Mouse (Mus musculus): ENCODE data around the gene Fam240b. TPM values are rescaled to one million over a fixed set of nuclear protein-coding genes. Genes with fewer than 3 reads are reported as not detected.
"Not testable (repeated sequence)": the region's sequence is repeated elsewhere in the genome, so short reads cannot be mapped to it uniquely, and the experiment has no call there.

Fam240b gene
- polyA plus RNA-seq, 1 experiment from 2014 or later = not detected

- Histone ChIP-seq H3K4me2 (replicated peaks; ENCODE audit: low read depth) (no peak overlapping the region), H3K9ac (ENCODE audit: low read depth, low read length) (no peak overlapping the region), H3K4me1 (replicated peaks; ENCODE audit: control insufficient read depth, insufficient read depth, low read length) (no peaks in the 10 kb centered on the region), H3K27ac (ENCODE audit: low read depth, low read length) (no peak overlapping the region), H3K36me3 (ENCODE audit: control insufficient read depth, insufficient read depth) (no peaks in the 10 kb centered on the region), H3K4me3 (ENCODE audit: low read depth, low read length) (no peak overlapping the region), H3K9me3 (ENCODE audit: control insufficient read depth) (peaks cover 5% of the 10 kb centered on the region; the same call in 1 of the 2 replicates), H3K27me3 (replicated peaks; ENCODE audit: control insufficient read depth, insufficient read depth, low read length) (no peaks in the 10 kb centered on the region)
- ATAC-seq = no peak
- no peak for TF ChIP-seq CTCF (IDR thresholded peaks at IDR 0.05; ENCODE audit: low read depth)
- WGBS = 80% methylated on average over 2 of the region's 2 CpGs
These were observed 35.0 kb downstream of the Fam240b start for GRCm38 (mm10) chr13:64462581-64462980.

GRCm38 (mm10) chr13:64458181-64458580 lies 39.4 kb downstream of the Fam240b start:
- H3K36me3 ChIP-seq (ENCODE audit: control insufficient read depth, insufficient read depth) = no peaks in the 10 kb centered on the region
- H3K27me3 ChIP-seq (replicated peaks; ENCODE audit: control insufficient read depth, insufficient read depth, low read length) = no peaks in the 10 kb centered on the region
- no peak for ATAC-seq
- no peak overlapping the region for H3K27ac ChIP-seq (ENCODE audit: low read depth, low read length)
- no peak overlapping the region for H3K4me3 ChIP-seq (ENCODE audit: low read depth, low read length)
- H3K4me1 ChIP-seq (replicated peaks; ENCODE audit: control insufficient read depth, insufficient read depth, low read length) = no peaks in the 10 kb centered on the region
- H3K9me3 ChIP-seq (ENCODE audit: control insufficient read depth) = peaks cover 5% of the 10 kb centered on the region; the same call in 1 of the 2 replicates
- WGBS = 89% methylated on average over 14 of the region's 14 CpGs
- no peak overlapping the region for H3K9ac ChIP-seq (ENCODE audit: low read depth, low read length)
- no peak for TF ChIP-seq CTCF (IDR thresholded peaks at IDR 0.05; ENCODE audit: low read depth)
- no peak overlapping the region for H3K4me2 ChIP-seq (replicated peaks; ENCODE audit: low read depth)

GRCm38 (mm10) chr13:64457225-64457978 lies 40.2 kb downstream of the Fam240b start:
- H3K4me3 ChIP-seq (ENCODE audit: low read depth, low read length); H3K27me3 ChIP-seq (replicated peaks; ENCODE audit: control insufficient read depth, insufficient read depth, low read length); ATAC-seq; H3K4me1 ChIP-seq (replicated peaks; ENCODE audit: control insufficient read depth, insufficient read depth, low read length); H3K9me3 ChIP-seq (ENCODE audit: control insufficient read depth); H3K9ac ChIP-seq (ENCODE audit: low read depth, low read length); H3K4me2 ChIP-seq (replicated peaks; ENCODE audit: low read depth); H3K27ac ChIP-seq (ENCODE audit: low read depth, low read length); H3K36me3 ChIP-seq (ENCODE audit: control insufficient read depth, insufficient read depth): not testable (repeated sequence)
- 74% methylated on average over 19 of the region's 19 CpGs for WGBS

- no peak overlapping the region for H3K9ac ChIP-seq (ENCODE audit: low read depth, low read length)
- no peaks in the 10 kb centered on the region for H3K4me1 ChIP-seq (replicated peaks; ENCODE audit: control insufficient read depth, insufficient read depth, low read length)
- no peaks in the 10 kb centered on the region for H3K36me3 ChIP-seq (ENCODE audit: control insufficient read depth, insufficient read depth)
- WGBS = 73% methylated on average over 7 of the region's 7 CpGs
- no peak overlapping the region for H3K4me2 ChIP-seq (replicated peaks; ENCODE audit: low read depth)
- no peak for ATAC-seq
- TF ChIP-seq CTCF (IDR thresholded peaks at IDR 0.05; ENCODE audit: low read depth) = no peak
- H3K4me3 ChIP-seq (ENCODE audit: low read depth, low read length) = no peak overlapping the region
- no peaks in the 10 kb centered on the region for H3K27me3 ChIP-seq (replicated peaks; ENCODE audit: control insufficient read depth, insufficient read depth, low read length)
- no peak overlapping the region for H3K27ac ChIP-seq (ENCODE audit: low read depth, low read length)
- H3K9me3 ChIP-seq (ENCODE audit: control insufficient read depth) = no peaks in the 10 kb centered on the region
These were observed 47.4 kb downstream of the Fam240b start for GRCm38 (mm10) chr13:64450001-64450794.

GRCm38 (mm10) chr13:64448729-64449128 lies 48.9 kb downstream of the Fam240b start:
- no peak for ATAC-seq
- Histone ChIP-seq H3K9me3 (ENCODE audit: control insufficient read depth) (no peaks in the 10 kb centered on the region), H3K9ac (ENCODE audit: low read depth, low read length) (no peak overlapping the region), H3K4me3 (ENCODE audit: low read depth, low read length) (no peak overlapping the region), H3K27ac (ENCODE audit: low read depth, low read length) (no peak overlapping the region), H3K36me3 (ENCODE audit: control insufficient read depth, insufficient read depth) (no peaks in the 10 kb centered on the region), H3K4me1 (replicated peaks; ENCODE audit: control insufficient read depth, insufficient read depth, low read length) (no peaks in the 10 kb centered on the region), H3K27me3 (replicated peaks; ENCODE audit: control insufficient read depth, insufficient read depth, low read length) (no peaks in the 10 kb centered on the region), H3K4me2 (replicated peaks; ENCODE audit: low read depth) (no peak overlapping the region)
- no peak for TF ChIP-seq CTCF (IDR thresholded peaks at IDR 0.05; ENCODE audit: low read depth)
- WGBS = 85% methylated on average over 5 of the region's 5 CpGs

GRCm38 (mm10) chr13:64447947-64448346 lies 49.6 kb downstream of the Fam240b start:
- no peaks in the 10 kb centered on the region for H3K27me3 ChIP-seq (replicated peaks; ENCODE audit: control insufficient read depth, insufficient read depth, low read length)
- H3K4me3 ChIP-seq (ENCODE audit: low read depth, low read length) = no peak overlapping the region
- TF ChIP-seq CTCF (IDR thresholded peaks at IDR 0.05; ENCODE audit: low read depth) = peak; percentile 88
- no peaks in the 10 kb centered on the region for H3K4me1 ChIP-seq (replicated peaks; ENCODE audit: control insufficient read depth, insufficient read depth, low read length)
- H3K4me2 ChIP-seq (replicated peaks; ENCODE audit: low read depth) = no peak overlapping the region
- H3K27ac ChIP-seq (ENCODE audit: low read depth, low read length) = no peak overlapping the region
- no peaks in the 10 kb centered on the region for H3K9me3 ChIP-seq (ENCODE audit: control insufficient read depth)
- no peak overlapping the region for H3K9ac ChIP-seq (ENCODE audit: low read depth, low read length)
- ATAC-seq = no peak
- H3K36me3 ChIP-seq (ENCODE audit: control insufficient read depth, insufficient read depth) = no peaks in the 10 kb centered on the region
- WGBS = 3% methylated on average over 1 of the region's 1 CpGs
